Mouse (Mus musculus) forebrain, embryonic 16.5 days (tissue): ENCODE measurements around the gene Tmem215. TPM values are rescaled to one million over a fixed set of nuclear protein-coding genes. Genes with fewer than 3 reads are reported as not detected.

ENCODE experiments used
- ATAC-seq: fragments of 200-750 bp; cut with Nextera tagmentation; 2 replicates; pipeline ENCODE4 v1.8.0; 2017; ENCODE audit warnings: mild to moderate bottlenecking, moderate library complexity
- H3K27ac ChIP-seq: fragments of 300-500 bp; sonication (generic); 2 replicates; pipeline ENCODE4 v1.5.1; 2014; ENCODE audit warnings: low read length, control low read depth
- H3K27me3 ChIP-seq: fragments of 300-500 bp; sonication (generic); replicated peaks from 2 replicates; pipeline ENCODE4 v1.6.1; 2014; ENCODE audit warnings: low read length; ENCODE audit not compliant: control insufficient read depth, insufficient read depth
- H3K36me3 ChIP-seq: fragments of 300-500 bp; sonication (generic); 2 replicates; pipeline ENCODE4 v1.6.1; 2014; ENCODE audit not compliant: control insufficient read depth, insufficient read depth
- H3K4me1 ChIP-seq: fragments of 300-500 bp; sonication (generic); replicated peaks from 2 replicates; pipeline ENCODE4 v1.6.1; 2014; ENCODE audit warnings: low read length; ENCODE audit not compliant: control insufficient read depth, insufficient read depth
- H3K4me2 ChIP-seq: fragments of 300-500 bp; sonication (generic); 2 replicates; pipeline ENCODE4 v1.6.1; 2014; ENCODE audit warnings: mild to moderate bottlenecking, low read length, control low read depth
- H3K4me3 ChIP-seq: fragments of 300-500 bp; sonication (generic); replicated peaks from 2 replicates; pipeline ENCODE4 v1.5.1; 2014; ENCODE audit warnings: mild to moderate bottlenecking, low read length, control low read depth
- H3K9ac ChIP-seq: fragments of 300-500 bp; sonication (generic); replicated peaks from 2 replicates; pipeline ENCODE4 v1.6.1; 2014; ENCODE audit warnings: low read depth, low read length, control low read depth
- H3K9me3 ChIP-seq: fragments of 300-500 bp; sonication (generic); 2 replicates; pipeline ENCODE4 v1.6.1; 2016; ENCODE audit warnings: low read length; ENCODE audit not compliant: control insufficient read depth
- WGBS: fragments of 180-500 bp; shearing (Covaris S2); extraction: QIAGEN DNeasy Blood & Tissue Kit; methylation state at CpG from one replicate; pipeline ENCODE4 v1.1.7; 2014; 5-methylcytosine and 5-hydroxymethylcytosine counted together
- polyA plus RNA-seq: library from polyadenylated mRNA; unstranded; fragments of >200 nt; fragmentation: Nextera tagmentation; extraction: Ambion mirVana; gene quantifications from 2 replicates; pipeline ENCODE4 v1.2.1, GENCODE M21; 2015

Tmem215 gene
- polyA plus RNA-seq = 0.40 and 0.73 TPM in 2 replicates

DNA sequence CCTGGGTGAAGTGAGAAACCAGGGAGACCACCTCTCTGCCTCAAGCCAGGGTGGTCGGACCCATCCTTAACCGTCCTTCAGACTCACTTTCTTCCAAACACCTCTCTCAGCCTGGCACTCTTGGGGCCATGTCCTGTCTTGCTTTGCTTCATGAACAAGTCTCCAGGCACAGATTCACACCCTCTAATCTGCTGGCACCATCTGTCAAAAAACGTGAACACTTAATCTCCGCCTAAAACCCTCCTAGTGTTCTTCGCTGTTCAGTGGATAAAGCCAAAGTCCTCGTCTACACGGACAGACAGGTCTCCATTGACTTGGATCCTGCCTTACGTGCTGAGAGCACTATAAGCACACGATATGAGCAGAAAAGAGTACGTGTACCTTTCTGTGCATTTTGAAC, at the start of gene Tmem215:
Gene Tmem215 (plus strand): TSS at position 301 of the 400 bp plus-strand sequence.
- H3K27ac ChIP-seq = no peak within 1 kb of the TSS
- peaks cover 7% of the 10 kb centered on the region for H3K4me1 ChIP-seq

DNA sequence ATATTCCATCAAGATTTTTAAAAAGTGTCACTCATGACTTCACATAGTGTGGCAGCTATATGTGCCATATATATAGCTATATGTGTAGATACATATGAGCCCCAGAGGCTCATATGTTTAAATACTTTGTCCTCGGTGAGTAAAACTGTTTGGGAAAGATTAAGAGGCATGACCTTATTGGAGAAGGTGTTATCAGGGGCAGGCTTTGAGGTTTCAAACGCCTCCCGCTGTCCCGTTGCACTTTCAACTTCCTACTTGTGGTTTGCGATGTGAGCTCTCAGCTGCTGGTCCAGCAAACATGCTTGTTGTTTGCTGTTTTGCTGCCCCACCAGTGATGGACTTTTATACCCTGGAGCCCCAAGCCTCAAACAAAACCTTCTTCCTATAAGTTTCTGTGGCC, 40.1 kb upstream of the Tmem215 start:
- no peaks in the 10 kb centered on the region for H3K27me3 ChIP-seq
- H3K9me3 ChIP-seq = 0 out of 2 replicates have a peak, but pooled peaks cover 2% of the 10 kb centered on the region
- H3K4me2 ChIP-seq = no peak overlapping the region
- no peak for ATAC-seq
- no peaks in the 10 kb centered on the region for H3K4me1 ChIP-seq
- H3K9ac ChIP-seq = no peak overlapping the region
- no peak overlapping the region for H3K27ac ChIP-seq
- WGBS = 88% methylated on average over 5 of the region's 5 CpGs
- no peak overlapping the region for H3K4me3 ChIP-seq
- no peaks in the 10 kb centered on the region for H3K36me3 ChIP-seq

More for the DNA sequence above, at the start of gene Tmem215:
- peak within 1 kb of the TSS; percentile 53 for H3K4me3 ChIP-seq
- no peaks in the 10 kb centered on the region for H3K36me3 ChIP-seq
- no peak for ATAC-seq
- peak within 1 kb of the TSS; percentile 69 for H3K9ac ChIP-seq
- no peaks in the 10 kb centered on the region for H3K9me3 ChIP-seq
- H3K4me2 ChIP-seq = peak within 1 kb of the TSS; percentile 95
- WGBS = 85% methylated on average over 10 of the region's 10 CpGs
- H3K27me3 ChIP-seq = peaks cover 5% of the 10 kb centered on the region; the same call in 1 of the 2 replicates

DNA sequence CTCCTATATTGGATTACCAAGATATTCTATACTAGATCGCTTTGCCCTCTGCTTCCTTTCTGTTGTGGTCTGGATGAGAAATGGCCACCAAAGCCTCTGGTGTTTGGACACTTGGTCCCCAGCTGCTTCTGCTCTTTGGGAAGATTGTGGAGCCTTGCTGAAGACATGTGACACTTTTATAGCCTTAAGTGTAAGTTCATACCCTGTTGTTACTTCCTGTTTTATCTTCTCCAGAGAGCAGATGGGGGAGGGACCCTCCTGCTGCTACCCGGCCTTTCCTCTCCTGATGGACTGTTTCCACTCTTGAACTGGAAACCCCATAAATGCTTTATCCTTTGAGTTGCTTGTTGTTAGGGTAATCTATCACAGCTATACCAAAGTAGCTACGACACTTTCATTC, 38.6 kb upstream of the Tmem215 start:
- no peaks in the 10 kb centered on the region for H3K27me3 ChIP-seq
- 90% methylated on average over 3 of the region's 3 CpGs for WGBS
- H3K4me3 ChIP-seq = no peak overlapping the region
- H3K4me1 ChIP-seq = no peaks in the 10 kb centered on the region
- H3K4me2 ChIP-seq = no peak overlapping the region
- H3K9ac ChIP-seq = no peak overlapping the region
- no peaks in the 10 kb centered on the region for H3K36me3 ChIP-seq
- 0 out of 2 replicates have a peak, but pooled peaks cover 2% of the 10 kb centered on the region for H3K9me3 ChIP-seq
- ATAC-seq = no peak
- no peak overlapping the region for H3K27ac ChIP-seq

DNA sequence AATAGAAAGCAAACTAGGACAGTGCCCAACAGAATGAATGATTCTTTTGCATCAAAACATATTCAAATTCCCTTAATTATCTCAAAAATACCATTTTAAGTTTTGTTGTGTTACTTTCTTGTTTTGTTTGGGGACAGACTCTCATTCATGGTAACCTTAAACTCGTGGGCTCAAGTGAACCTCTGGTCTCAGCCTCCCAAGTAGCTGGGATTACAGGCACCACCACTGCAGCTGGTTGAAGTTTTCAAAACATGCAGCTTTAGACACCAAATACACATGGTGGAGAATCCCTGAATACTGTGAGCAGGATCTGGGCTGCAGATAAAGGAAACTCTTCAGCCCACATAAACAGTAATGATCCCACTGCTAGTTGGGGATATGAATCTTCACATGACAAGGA, 37.6 kb upstream of the Tmem215 start:
- Histone ChIP-seq H3K4me1 (no peaks in the 10 kb centered on the region), H3K36me3 (no peaks in the 10 kb centered on the region), H3K9ac (no peak overlapping the region), H3K4me3 (no peak overlapping the region), H3K27ac (no peak overlapping the region), H3K4me2 (no peak overlapping the region), H3K27me3 (no peaks in the 10 kb centered on the region), H3K9me3 (0 out of 2 replicates have a peak, but pooled peaks cover 2% of the 10 kb centered on the region)
- 46% methylated on average over 1 of the region's 1 CpGs for WGBS
- ATAC-seq = no peak

DNA sequence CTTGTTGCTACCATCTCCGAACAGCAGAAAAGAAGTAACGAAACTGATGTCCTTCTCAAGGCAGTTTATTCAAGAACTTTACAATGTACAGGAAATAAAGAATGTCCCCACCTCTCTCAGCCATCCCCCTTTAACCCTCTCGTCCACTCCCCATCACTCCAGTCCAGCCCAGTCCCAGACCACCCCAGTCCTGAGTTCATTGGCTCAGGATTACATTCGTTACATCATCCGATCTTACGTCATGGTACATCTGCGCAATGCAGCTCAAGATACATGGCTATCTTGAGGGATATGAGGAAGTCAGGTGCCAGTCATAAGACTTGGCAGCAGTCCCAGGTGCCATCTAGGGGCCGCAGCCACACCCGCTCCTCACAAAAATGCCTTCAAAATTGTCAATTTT, 28.4 kb upstream of the Tmem215 start:
- no peak for ATAC-seq
- Histone ChIP-seq H3K4me3 (no peak overlapping the region), H3K4me1 (no peaks in the 10 kb centered on the region), H3K4me2 (no peak overlapping the region), H3K27me3 (no peaks in the 10 kb centered on the region), H3K9me3 (no peaks in the 10 kb centered on the region), H3K36me3 (no peaks in the 10 kb centered on the region), H3K9ac (no peak overlapping the region), H3K27ac (no peak overlapping the region)
- WGBS = 93% methylated on average over 9 of the region's 9 CpGs

DNA sequence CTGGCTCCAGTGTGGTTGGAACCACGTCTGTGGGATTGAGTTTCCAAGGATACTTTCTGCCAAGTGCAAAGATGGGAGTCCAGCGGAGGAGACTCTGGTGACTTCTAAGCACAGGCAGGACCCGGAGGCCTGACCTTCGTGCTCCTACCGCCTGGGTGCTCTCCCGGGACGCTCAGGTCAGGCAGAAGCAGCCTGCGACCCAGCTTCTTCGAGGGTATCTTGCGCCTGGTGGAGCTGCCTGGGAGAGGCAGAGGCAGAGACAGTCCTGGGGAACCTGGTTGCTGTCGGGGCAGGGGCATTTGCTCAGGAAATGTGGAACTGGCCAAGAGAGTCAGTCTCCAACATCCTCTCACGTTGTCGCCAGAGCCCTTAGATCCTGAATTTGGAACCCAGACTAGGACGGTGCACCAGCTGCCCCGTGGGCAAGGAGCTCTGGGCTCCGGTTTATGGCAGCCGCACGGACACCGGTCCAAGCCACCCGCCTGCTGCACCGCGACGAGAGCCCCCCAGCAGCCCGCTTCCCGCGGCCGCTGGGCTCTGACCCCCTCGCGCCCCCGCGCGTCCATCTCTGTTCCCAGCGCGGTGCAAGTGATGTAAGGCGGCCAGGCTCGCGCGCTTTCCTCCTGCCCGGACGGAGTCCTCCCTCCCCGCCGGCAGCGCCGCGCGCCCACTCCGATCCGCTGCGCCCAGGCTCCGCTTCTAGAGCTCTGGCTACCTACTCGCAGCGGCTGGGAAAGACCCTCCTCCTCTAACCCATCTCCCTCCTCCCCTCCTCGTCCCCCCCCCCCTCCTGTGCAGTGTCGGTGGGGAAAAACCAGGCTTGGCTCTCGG, 935 bp downstream of the Tmem215 start:
- Histone ChIP-seq H3K27me3 (peaks cover 5% of the 10 kb centered on the region; the same call in 1 of the 2 replicates), H3K4me2 (peak overlapping the region; percentile 95), H3K9me3 (no peaks in the 10 kb centered on the region), H3K27ac (no peak overlapping the region), H3K4me3 (peak overlapping the region; percentile 53), H3K36me3 (no peaks in the 10 kb centered on the region), H3K9ac (peak overlapping the region; percentile 69), H3K4me1 (peaks cover 7% of the 10 kb centered on the region)
- ATAC-seq = peak; percentile 95
- WGBS = 3% methylated on average over 52 of the region's 55 CpGs

DNA sequence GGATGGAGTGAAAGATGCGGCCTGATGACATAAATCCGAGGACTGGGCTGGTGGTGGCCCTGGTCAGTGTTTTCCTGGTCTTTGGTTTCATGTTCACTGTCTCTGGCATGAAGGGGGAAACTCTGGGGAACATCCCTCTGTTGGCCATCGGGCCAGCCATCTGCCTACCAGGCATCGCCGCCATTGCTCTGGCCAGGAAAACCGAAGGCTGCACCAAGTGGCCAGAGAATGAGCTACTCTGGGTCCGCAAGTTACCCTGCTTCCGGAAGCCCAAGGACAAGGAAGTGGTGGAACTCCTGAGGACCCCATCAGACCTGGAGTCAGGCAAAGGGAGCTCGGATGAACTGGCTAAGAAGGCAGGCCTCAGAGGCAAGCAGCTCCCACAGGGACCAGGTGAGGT, 1.9 kb downstream of the Tmem215 start:
- WGBS = 82% methylated on average over 9 of the region's 9 CpGs
- H3K4me1 ChIP-seq = peaks cover 7% of the 10 kb centered on the region
- H3K4me3 ChIP-seq = no peak overlapping the region
- no peak overlapping the region for H3K9ac ChIP-seq
- no peak overlapping the region for H3K27ac ChIP-seq
- H3K9me3 ChIP-seq = no peaks in the 10 kb centered on the region
- no peaks in the 10 kb centered on the region for H3K36me3 ChIP-seq
- H3K4me2 ChIP-seq = no peak overlapping the region
- peaks cover 5% of the 10 kb centered on the region; the same call in 1 of the 2 replicates for H3K27me3 ChIP-seq
- no peak for ATAC-seq

DNA sequence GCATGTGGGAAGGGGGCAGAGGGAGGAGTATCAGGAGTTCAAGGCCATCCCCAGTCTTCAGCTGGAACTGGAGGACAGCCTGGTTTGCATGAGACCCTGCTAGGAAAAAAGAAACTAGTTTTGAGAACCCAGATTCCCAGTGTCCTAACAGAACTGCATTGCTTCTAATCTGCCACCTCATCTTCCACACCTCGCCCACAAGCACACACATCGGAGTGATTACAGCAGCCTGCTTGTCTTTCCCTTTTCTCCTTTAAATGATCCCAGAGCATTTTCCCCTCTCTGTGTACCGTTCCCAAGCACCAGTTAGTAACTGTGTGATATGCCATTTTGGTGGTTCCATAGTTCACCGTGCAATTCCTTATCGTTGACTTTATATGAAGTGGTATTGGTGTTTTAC, 6.0 kb downstream of the Tmem215 start:
- ATAC-seq = no peak
- Histone ChIP-seq H3K36me3 (no peaks in the 10 kb centered on the region), H3K4me2 (no peak overlapping the region), H3K27me3 (0 out of 2 replicates have a peak, but pooled peaks cover 3% of the 10 kb centered on the region), H3K27ac (no peak overlapping the region), H3K9ac (no peak overlapping the region), H3K9me3 (no peaks in the 10 kb centered on the region), H3K4me3 (no peak overlapping the region), H3K4me1 (peaks cover 2% of the 10 kb centered on the region)
- 87% methylated on average over 5 of the region's 5 CpGs for WGBS

DNA sequence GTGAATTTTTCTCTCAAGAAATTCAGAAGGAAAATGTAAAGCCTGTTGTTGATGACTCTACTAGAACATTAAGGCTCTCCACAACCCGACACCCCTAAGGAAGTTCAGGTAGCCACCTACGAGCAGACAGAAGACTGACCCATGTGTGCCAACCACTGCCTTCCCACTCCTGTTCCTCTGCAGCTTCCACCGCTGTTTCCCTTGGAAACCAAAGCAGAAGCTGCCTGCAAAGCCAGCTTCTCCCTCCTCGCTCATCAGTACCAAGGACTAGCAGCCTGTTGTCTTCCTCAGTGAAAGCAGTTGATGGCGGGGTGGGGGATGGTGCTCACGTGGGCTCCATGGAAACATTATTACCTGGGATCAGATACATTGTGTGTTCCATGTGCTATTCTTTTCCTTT, 14.6 kb downstream of the Tmem215 start:
- H3K4me3 ChIP-seq = no peak overlapping the region
- 62% methylated on average over 6 of the region's 6 CpGs for whole genome bisulfite sequencing
- ATAC-seq = no peak
- H3K36me3 ChIP-seq = no peaks in the 10 kb centered on the region
- H3K9ac ChIP-seq = no peak overlapping the region
- no peak overlapping the region for H3K27ac ChIP-seq
- H3K4me2 ChIP-seq = no peak overlapping the region
- no peaks in the 10 kb centered on the region for H3K27me3 ChIP-seq
- no peaks in the 10 kb centered on the region for H3K4me1 ChIP-seq
- no peaks in the 10 kb centered on the region for H3K9me3 ChIP-seq
